Mouse (Mus musculus) hindbrain, embryonic 13.5 days (tissue): ENCODE results near the gene Hoxc8. TPM values are rescaled to one million over a fixed set of nuclear protein-coding genes. Genes with fewer than 3 reads are reported as not detected.

Experiments used
- ATAC-seq: fragments of 200-750 bp; cut with Nextera tagmentation; 2 replicates; pipeline ENCODE4 v1.8.0; 2017; ENCODE audit warnings: moderate TSS enrichment; ENCODE audit not compliant: low FRiP score
- H3K27ac ChIP-seq: fragments of 300-500 bp; sonication (generic); 2 replicates; pipeline ENCODE4 v1.5.1; 2015; ENCODE audit warnings: inconsistent platforms, mild to moderate bottlenecking, moderate library complexity
- H3K27me3 ChIP-seq: fragments of 300-500 bp; sonication (generic); 2 replicates; pipeline ENCODE4 v1.6.1; 2015; ENCODE audit warnings: mild to moderate bottlenecking, inconsistent platforms
- H3K36me3 ChIP-seq: fragments of 300-500 bp; sonication (generic); 2 replicates; pipeline ENCODE4 v1.6.1; 2015; ENCODE audit warnings: mild to moderate bottlenecking, inconsistent platforms
- H3K4me1 ChIP-seq: fragments of 300-500 bp; sonication (generic); replicated peaks from 2 replicates; pipeline ENCODE4 v1.6.1; 2015; ENCODE audit warnings: inconsistent platforms
- H3K4me2 ChIP-seq: fragments of 300-500 bp; sonication (generic); 2 replicates; pipeline ENCODE4 v1.6.1; 2015; ENCODE audit warnings: inconsistent platforms, mild to moderate bottlenecking, moderate library complexity
- H3K4me3 ChIP-seq: fragments of 300-500 bp; sonication (generic); 2 replicates; pipeline ENCODE4 v1.5.1; 2015; ENCODE audit warnings: mild to moderate bottlenecking, inconsistent platforms
- H3K9ac ChIP-seq: fragments of 300-500 bp; sonication (generic); 2 replicates; pipeline ENCODE4 v1.6.1; 2015; ENCODE audit warnings: mild to moderate bottlenecking, inconsistent platforms
- H3K9me3 ChIP-seq: fragments of 300-500 bp; sonication (generic); 2 replicates; pipeline ENCODE4 v1.6.1; 2016; ENCODE audit warnings: inconsistent platforms
- WGBS: fragments of 180-500 bp; shearing (Covaris S2); methylation state at CpG from one replicate; pipeline ENCODE4 v1.1.7; 2015; 5-methylcytosine and 5-hydroxymethylcytosine counted together
- polyA plus RNA-seq: library from polyadenylated mRNA; unstranded; fragments of >200 nt; fragmentation: Nextera tagmentation; extraction: Ambion mirVana; gene quantifications from 2 replicates; pipeline ENCODE4 v1.2.1, GENCODE M21; 2015

Hoxc8 gene
- polyA plus RNA-seq, 1 experiment from 2014 or later = 1.5 TPM

- Histone ChIP-seq H3K27me3 (peaks cover 100% of the 10 kb centered on the region), H3K4me1 (peaks cover 3% of the 10 kb centered on the region; the same call in 1 of the 2 replicates), H3K9ac (no peak overlapping the region), H3K4me2 (no peak overlapping the region), H3K9me3 (no peaks in the 10 kb centered on the region), H3K27ac (no peak overlapping the region), H3K36me3 (no peaks in the 10 kb centered on the region), H3K4me3 (no peak overlapping the region)
- 29% methylated on average over 1 of the region's 1 CpGs for WGBS
- no peak for ATAC-seq
Measured at GRCm38 (mm10) chr15:103006326-103006725, 15.9 kb downstream of the Hoxc8 start.

GRCm38 (mm10) chr15:103009265-103010111 is 19.1 kb downstream of the Hoxc8 start:
- no peak for ATAC-seq
- Histone ChIP-seq H3K9me3 (no peaks in the 10 kb centered on the region), H3K4me3 (peak overlapping the region; percentile 34), H3K36me3 (no peaks in the 10 kb centered on the region), H3K4me1 (peaks cover 12% of the 10 kb centered on the region), H3K27me3 (peaks cover 96% of the 10 kb centered on the region), H3K27ac (peak overlapping the region; percentile 84), H3K9ac (peak overlapping the region; percentile 64), H3K4me2 (peak overlapping the region; percentile 52)
- WGBS = 1% methylated on average over 27 of the region's 27 CpGs

- Histone ChIP-seq H3K27ac (peak overlapping the region; percentile 84), H3K4me2 (peak overlapping the region; percentile 52), H3K9ac (peak overlapping the region; percentile 64), H3K9me3 (no peaks in the 10 kb centered on the region), H3K36me3 (no peaks in the 10 kb centered on the region), H3K4me1 (peaks cover 12% of the 10 kb centered on the region), H3K27me3 (peaks cover 96% of the 10 kb centered on the region), H3K4me3 (peak overlapping the region; percentile 34)
- no peak for ATAC-seq
- 1% methylated on average over 31 of the region's 31 CpGs for WGBS
Measured at GRCm38 (mm10) chr15:103010112-103010846, 19.9 kb downstream of the Hoxc8 start.

GRCm38 (mm10) chr15:103010847-103011555 is 20.6 kb downstream of the Hoxc8 start:
- H3K27ac ChIP-seq = peak overlapping the region; percentile 84
- peak overlapping the region; percentile 34 for H3K4me3 ChIP-seq
- no peak for ATAC-seq
- peak overlapping the region; percentile 52 for H3K4me2 ChIP-seq
- H3K9ac ChIP-seq = peak overlapping the region; percentile 64
- H3K36me3 ChIP-seq = no peaks in the 10 kb centered on the region
- H3K4me1 ChIP-seq = peaks cover 16% of the 10 kb centered on the region
- H3K9me3 ChIP-seq = no peaks in the 10 kb centered on the region
- peaks cover 96% of the 10 kb centered on the region for H3K27me3 ChIP-seq
- WGBS = under 1% methylated on average over 28 of the region's 28 CpGs

GRCm38 (mm10) chr15:103011928-103012486 is 21.6 kb downstream of the Hoxc8 start:
- Histone ChIP-seq H3K9ac (peak overlapping the region; percentile 63), H3K4me1 (peaks cover 17% of the 10 kb centered on the region), H3K4me3 (peak overlapping the region; percentile 27), H3K4me2 (peak overlapping the region; percentile 51), H3K36me3 (no peaks in the 10 kb centered on the region), H3K9me3 (no peaks in the 10 kb centered on the region), H3K27me3 (peaks cover 96% of the 10 kb centered on the region), H3K27ac (peak overlapping the region; percentile 73)
- WGBS = 3% methylated on average over 26 of the region's 26 CpGs
- no peak for ATAC-seq

- Histone ChIP-seq H3K9me3 (no peaks in the 10 kb centered on the region), H3K36me3 (no peaks in the 10 kb centered on the region), H3K27ac (peak overlapping the region; percentile 96), H3K27me3 (peaks cover 96% of the 10 kb centered on the region), H3K4me3 (peak overlapping the region; percentile 51), H3K4me1 (peaks cover 31% of the 10 kb centered on the region), H3K9ac (peak overlapping the region; percentile 85), H3K4me2 (peak overlapping the region; percentile 58)
- ATAC-seq = peak; percentile 22; the same call in 1 of the 2 replicates
- 4% methylated on average over 17 of the region's 17 CpGs for WGBS
Measured at GRCm38 (mm10) chr15:103013238-103013984, 23.0 kb downstream of the Hoxc8 start.

GRCm38 (mm10) chr15:103014166-103015008 is 24.0 kb downstream of the Hoxc8 start:
- under 1% methylated on average over 51 of the region's 57 CpGs for WGBS

GRCm38 (mm10) chr15:103015009-103015399 is 24.6 kb downstream of the Hoxc8 start:
- Histone ChIP-seq H3K9me3 (no peaks in the 10 kb centered on the region), H3K27ac (peak overlapping the region; percentile 96), H3K4me2 (peak overlapping the region; percentile 58), H3K4me3 (peak overlapping the region; percentile 51), H3K9ac (peak overlapping the region; percentile 85), H3K36me3 (no peaks in the 10 kb centered on the region), H3K27me3 (peaks cover 96% of the 10 kb centered on the region), H3K4me1 (peaks cover 47% of the 10 kb centered on the region)
- 0 out of 2 replicates have a peak, but pooled peaks have one; percentile 5 for ATAC-seq
- WGBS = 1% methylated on average over 26 of the region's 28 CpGs

More at GRCm38 (mm10) chr15:103014166-103015008, 24.0 kb downstream of the Hoxc8 start:
- Histone ChIP-seq H3K4me3 (peak overlapping the region; percentile 51), H3K27me3 (peaks cover 96% of the 10 kb centered on the region), H3K4me2 (peak overlapping the region; percentile 58), H3K36me3 (no peaks in the 10 kb centered on the region), H3K27ac (peak overlapping the region; percentile 96), H3K9me3 (no peaks in the 10 kb centered on the region), H3K9ac (peak overlapping the region; percentile 85), H3K4me1 (peaks cover 41% of the 10 kb centered on the region)
- ATAC-seq = peak; percentile 54

- H3K4me1 ChIP-seq = peaks cover 52% of the 10 kb centered on the region
- 1% methylated on average over 19 of the region's 19 CpGs for WGBS
- peak overlapping the region; percentile 58 for H3K4me2 ChIP-seq
- no peaks in the 10 kb centered on the region for H3K9me3 ChIP-seq
- ATAC-seq = no peak
- H3K36me3 ChIP-seq = no peaks in the 10 kb centered on the region
- H3K27ac ChIP-seq = peak overlapping the region; percentile 96
- H3K4me3 ChIP-seq = peak overlapping the region; percentile 51
- peaks cover 96% of the 10 kb centered on the region for H3K27me3 ChIP-seq
- H3K9ac ChIP-seq = peak overlapping the region; percentile 85
Measured at GRCm38 (mm10) chr15:103015406-103016166, 25.2 kb downstream of the Hoxc8 start.

GRCm38 (mm10) chr15:103018636-103019035 is 28.2 kb downstream of the Hoxc8 start, which contains the start of gene Hoxc4:
Gene Hoxc4 (plus strand): TSS chr15:103018934.
- Histone ChIP-seq H3K4me2 (peak within 1 kb of the TSS; percentile 58), H3K27ac (peak within 1 kb of the TSS; percentile 96), H3K4me1 (peaks cover 44% of the 10 kb centered on the region), H3K9me3 (no peaks in the 10 kb centered on the region), H3K27me3 (peaks cover 100% of the 10 kb centered on the region), H3K36me3 (no peaks in the 10 kb centered on the region), H3K9ac (peak within 1 kb of the TSS; percentile 85), H3K4me3 (peak within 1 kb of the TSS; percentile 51)
- WGBS = 2% methylated on average over 9 of the region's 9 CpGs
- ATAC-seq = no peak
